Mouse (Mus musculus) testis, adult 2 months (tissue): ENCODE results near the gene Syt12. TPM values are rescaled to one million over a fixed set of nuclear protein-coding genes. Genes with fewer than 3 reads are reported as not detected.

Experiments
- H3K27ac ChIP-seq: fragments of 200-500 bp; 2 replicates; pipeline ENCODE4 v1.5.1; 2012; ENCODE audit warnings: low read depth, low read length; ENCODE audit not compliant: control insufficient read depth, insufficient read depth
- H3K27me3 ChIP-seq: fragments of 200-500 bp; 2 replicates; pipeline ENCODE4 v1.6.1; 2012; ENCODE audit warnings: mild to moderate bottlenecking, low read length, moderate library complexity; ENCODE audit not compliant: control insufficient read depth, insufficient read depth
- H3K36me3 ChIP-seq: fragments of 200-500 bp; 2 replicates; pipeline ENCODE4 v1.6.1; 2012; ENCODE audit warnings: mild to moderate bottlenecking, low read length; ENCODE audit not compliant: control insufficient read depth, insufficient read depth
- H3K4me1 ChIP-seq: fragments of 200-500 bp; 2 replicates; pipeline ENCODE4 v1.6.1; 2012; ENCODE audit warnings: low read length; ENCODE audit not compliant: control insufficient read depth, insufficient read depth
- H3K4me3 ChIP-seq: fragments of 200-500 bp; 2 replicates; pipeline ENCODE4 v1.5.1; 2012; ENCODE audit warnings: low read depth, mild to moderate bottlenecking, low read length, moderate library complexity, mixed read lengths; ENCODE audit not compliant: control insufficient read depth
- CTCF ChIP-seq: fragments of 200-500 bp; IDR thresholded peaks from 2 replicates; pipeline ENCODE4 v1.5.1; 2012; ENCODE audit warnings: low read depth, mild to moderate bottlenecking, inconsistent platforms, low read length, moderate library complexity; ENCODE audit not compliant: control insufficient read depth, insufficient read depth, insufficient replicate concordance
- POLR2A ChIP-seq: fragments of 200-500 bp; IDR thresholded peaks from 2 replicates; pipeline ENCODE4 v1.6.1; 2012; ENCODE audit warnings: low read depth, mild to moderate bottlenecking, inconsistent platforms, low read length, moderate library complexity; ENCODE audit not compliant: control insufficient read depth
- polyA plus RNA-seq: library from polyadenylated mRNA; depleted of rRNA; stranded (reverse); fragments of >200 nt; gene quantifications from 2 replicates; pipeline ENCODE4 v1.2.3, GENCODE M21; 2012

Syt12 gene
- polyA plus RNA-seq, 1 experiment, result 0.79 TPM

- Histone ChIP-seq H3K27ac (no peak overlapping the region), H3K36me3 (no peaks in the 10 kb centered on the region), H3K4me3 (no peak overlapping the region), H3K27me3 (no peaks in the 10 kb centered on the region), H3K4me1 (peaks cover 12% of the 10 kb centered on the region)
- no peak for TF ChIP-seq POLR2A
- no peak for TF ChIP-seq CTCF
Observed at GRCm38 (mm10) chr19:4496535-4497262, 19.5 kb upstream of the Syt12 start.

GRCm38 (mm10) chr19:4495814-4496213 is 18.6 kb upstream of the Syt12 start:
- no peak overlapping the region for H3K4me3 ChIP-seq
- H3K36me3 ChIP-seq, result no peaks in the 10 kb centered on the region
- H3K27me3 ChIP-seq, result no peaks in the 10 kb centered on the region
- TF ChIP-seq POLR2A (no peak), CTCF (no peak)
- no peak overlapping the region for H3K27ac ChIP-seq
- H3K4me1 ChIP-seq, result peaks cover 12% of the 10 kb centered on the region

GRCm38 (mm10) chr19:4494707-4495106 is 17.5 kb upstream of the Syt12 start:
- H3K36me3 ChIP-seq, result no peaks in the 10 kb centered on the region
- no peak for TF ChIP-seq POLR2A
- TF ChIP-seq CTCF, result no peak
- H3K4me1 ChIP-seq, result peaks cover 12% of the 10 kb centered on the region
- no peak overlapping the region for H3K4me3 ChIP-seq
- H3K27me3 ChIP-seq, result no peaks in the 10 kb centered on the region
- H3K27ac ChIP-seq, result no peak overlapping the region

- H3K27me3 ChIP-seq, result no peaks in the 10 kb centered on the region
- no peak for TF ChIP-seq CTCF
- TF ChIP-seq POLR2A, result no peak
- H3K27ac ChIP-seq, result no peak overlapping the region
- no peaks in the 10 kb centered on the region for H3K36me3 ChIP-seq
- H3K4me3 ChIP-seq, result no peak overlapping the region
- H3K4me1 ChIP-seq, result peaks cover 8% of the 10 kb centered on the region
Observed at GRCm38 (mm10) chr19:4492526-4493296, 15.5 kb upstream of the Syt12 start.

- Histone ChIP-seq H3K36me3 (no peaks in the 10 kb centered on the region), H3K27me3 (no peaks in the 10 kb centered on the region), H3K4me3 (no peak overlapping the region), H3K4me1 (no peaks in the 10 kb centered on the region; the same call in 1 of the 2 replicates), H3K27ac (no peak overlapping the region)
- TF ChIP-seq POLR2A, result no peak
- TF ChIP-seq CTCF, result no peak
Observed at GRCm38 (mm10) chr19:4491080-4491695, 13.9 kb upstream of the Syt12 start.

GRCm38 (mm10) chr19:4487877-4488276 is 10.6 kb upstream of the Syt12 start:
- TF ChIP-seq CTCF (no peak), POLR2A (no peak)
- H3K4me1 ChIP-seq, result no peaks in the 10 kb centered on the region; the same call in 1 of the 2 replicates
- no peak overlapping the region for H3K27ac ChIP-seq
- no peaks in the 10 kb centered on the region for H3K27me3 ChIP-seq
- H3K36me3 ChIP-seq, result no peaks in the 10 kb centered on the region
- H3K4me3 ChIP-seq, result no peak overlapping the region

- Histone ChIP-seq H3K27ac (no peak overlapping the region), H3K36me3 (no peaks in the 10 kb centered on the region), H3K27me3 (no peaks in the 10 kb centered on the region), H3K4me3 (no peak overlapping the region), H3K4me1 (no peaks in the 10 kb centered on the region)
- TF ChIP-seq POLR2A (no peak), CTCF (no peak)
Observed at GRCm38 (mm10) chr19:4485006-4485405, 7.8 kb upstream of the Syt12 start.
